Mouse (Mus musculus) midbrain, embryonic 11.5 days (tissue): ENCODE data around the gene Tmem161a. TPM values are rescaled to one million over a fixed set of nuclear protein-coding genes. Genes with fewer than 3 reads are reported as not detected.
A peak's percentile ranks its signal among the peaks of the same experiment; 100 is the strongest.

Experiments
- ATAC-seq: fragments of 200-750 bp; cut with Nextera tagmentation; 2 replicates; pipeline ENCODE4 v1.8.0; 2017; ENCODE audit warnings: moderate TSS enrichment, moderate library complexity; ENCODE audit not compliant: low FRiP score
- DNase-seq: peaks from one replicate; pipeline ENCODE4 v3.0.0; 2015; ENCODE audit warnings: low spot score; ENCODE audit errors: missing footprints
- H3K27ac ChIP-seq: fragments of 300-500 bp; sonication (generic); 2 replicates; pipeline ENCODE4 v1.5.1; 2014; ENCODE audit warnings: low read depth, low read length
- H3K27me3 ChIP-seq: fragments of 300-500 bp; sonication (generic); 2 replicates; pipeline ENCODE4 v1.6.1; 2014; ENCODE audit warnings: mild to moderate bottlenecking, low read length, moderate library complexity, mixed read lengths; ENCODE audit not compliant: control insufficient read depth, insufficient read depth
- H3K36me3 ChIP-seq: fragments of 300-500 bp; sonication (generic); 2 replicates; pipeline ENCODE4 v1.6.1; 2014; ENCODE audit warnings: mild to moderate bottlenecking, low read length, moderate library complexity, mixed read lengths; ENCODE audit not compliant: control insufficient read depth, insufficient read depth
- H3K4me1 ChIP-seq: fragments of 300-500 bp; sonication (generic); 2 replicates; pipeline ENCODE4 v1.6.1; 2014; ENCODE audit warnings: low read length; ENCODE audit not compliant: control insufficient read depth, insufficient read depth
- H3K4me2 ChIP-seq: fragments of 300-500 bp; sonication (generic); 2 replicates; pipeline ENCODE4 v1.6.1; 2014; ENCODE audit warnings: mild to moderate bottlenecking, moderate library complexity
- H3K4me3 ChIP-seq: fragments of 300-500 bp; sonication (generic); 2 replicates; pipeline ENCODE4 v1.5.1; 2014; ENCODE audit warnings: low read depth, low read length
- H3K9ac ChIP-seq: fragments of 300-500 bp; sonication (generic); 2 replicates; pipeline ENCODE4 v1.6.1; 2014; ENCODE audit warnings: low read length
- H3K9me3 ChIP-seq: fragments of 300-500 bp; sonication (generic); 2 replicates; pipeline ENCODE4 v1.6.1; 2016; ENCODE audit warnings: low read length; ENCODE audit not compliant: control insufficient read depth
- WGBS: fragments of 180-500 bp; shearing (Covaris S2); extraction: QIAGEN DNeasy Blood & Tissue Kit; methylation state at CpG from one replicate; pipeline ENCODE4 v1.1.7; 2014; 5-methylcytosine and 5-hydroxymethylcytosine counted together
- polyA plus RNA-seq: library from polyadenylated mRNA; unstranded; fragments of >200 nt; fragmentation: Nextera tagmentation; extraction: Ambion mirVana; gene quantifications from 2 replicates; pipeline ENCODE4 v1.2.1, GENCODE M21; 2014

The Tmem161a gene
- 28.6 and 33.3 TPM in 2 replicates for polyA plus RNA-seq

GRCm38 (mm10) chr8:70172043-70172681, at the start of gene Tmem161a:
Tmem161a (plus strand) TSS chr8:70172356.
- DNase-seq = peak; percentile 98
- H3K4me2 ChIP-seq = peak within 1 kb of the TSS; percentile 52
- no peaks in the 10 kb centered on the region for H3K9me3 ChIP-seq
- H3K27me3 ChIP-seq = no peaks in the 10 kb centered on the region
- peak; percentile 97 for ATAC-seq
- H3K27ac ChIP-seq = no peak within 1 kb of the TSS
- 2% methylated on average over 27 of the region's 27 CpGs for WGBS
- peaks cover 10% of the 10 kb centered on the region; the same call in 1 of the 2 replicates for H3K4me1 ChIP-seq
- peak within 1 kb of the TSS; percentile 70 for H3K9ac ChIP-seq
- H3K4me3 ChIP-seq = peak within 1 kb of the TSS; percentile 72
- H3K36me3 ChIP-seq = peaks cover 3% of the 10 kb centered on the region; the same call in 1 of the 2 replicates

- Histone ChIP-seq H3K36me3 (no peaks in the 10 kb centered on the region), H3K4me2 (no peak overlapping the region), H3K27ac (no peak overlapping the region), H3K27me3 (no peaks in the 10 kb centered on the region), H3K4me3 (no peak overlapping the region), H3K4me1 (peaks cover 9% of the 10 kb centered on the region; the same call in 1 of the 2 replicates), H3K9ac (no peak overlapping the region), H3K9me3 (no peaks in the 10 kb centered on the region)
- ATAC-seq (no peak), DNase-seq (peak; percentile 28)
- WGBS = 51% methylated on average over 2 of the region's 2 CpGs
These were observed 49.3 kb upstream of the Tmem161a start for GRCm38 (mm10) chr8:70122863-70123262.

- Histone ChIP-seq H3K9ac (no peak overlapping the region), H3K4me1 (no peaks in the 10 kb centered on the region), H3K27me3 (no peaks in the 10 kb centered on the region), H3K4me3 (no peak overlapping the region), H3K4me2 (no peak overlapping the region), H3K9me3 (no peaks in the 10 kb centered on the region), H3K36me3 (no peaks in the 10 kb centered on the region), H3K27ac (no peak overlapping the region)
- ATAC-seq (no peak), DNase-seq (peak; percentile 39)
- 67% methylated on average over 8 of the region's 8 CpGs for WGBS
These were observed 47.2 kb upstream of the Tmem161a start for GRCm38 (mm10) chr8:70124992-70125391.

GRCm38 (mm10) chr8:70128435-70128834, 43.7 kb upstream of the Tmem161a start:
- 79% methylated on average over 3 of the region's 3 CpGs for WGBS
- Histone ChIP-seq H3K4me3 (no peak overlapping the region), H3K27me3 (no peaks in the 10 kb centered on the region), H3K36me3 (no peaks in the 10 kb centered on the region), H3K9me3 (no peaks in the 10 kb centered on the region), H3K27ac (no peak overlapping the region), H3K9ac (no peak overlapping the region), H3K4me2 (no peak overlapping the region), H3K4me1 (peaks cover 4% of the 10 kb centered on the region)
- no peak for ATAC-seq
- DNase-seq = no peak

- DNase-seq (no peak), ATAC-seq (no peak)
- no peak overlapping the region for H3K27ac ChIP-seq
- H3K36me3 ChIP-seq = peaks cover 4% of the 10 kb centered on the region
- H3K4me3 ChIP-seq = no peak overlapping the region
- no peak overlapping the region for H3K9ac ChIP-seq
- H3K9me3 ChIP-seq = no peaks in the 10 kb centered on the region
- 74% methylated on average over 9 of the region's 9 CpGs for WGBS
- no peak overlapping the region for H3K4me2 ChIP-seq
- no peaks in the 10 kb centered on the region for H3K27me3 ChIP-seq
- H3K4me1 ChIP-seq = peaks cover 4% of the 10 kb centered on the region
These were observed 42.7 kb upstream of the Tmem161a start for GRCm38 (mm10) chr8:70129309-70129952.

GRCm38 (mm10) chr8:70130066-70130465, 42.1 kb upstream of the Tmem161a start:
- ATAC-seq = no peak
- H3K4me2 ChIP-seq = no peak overlapping the region
- 71% methylated on average over 3 of the region's 3 CpGs for WGBS

GRCm38 (mm10) chr8:70131166-70131883, 40.8 kb upstream of the Tmem161a start, which contains the start of gene Nr2c2ap:
Nr2c2ap (plus strand) TSS chr8:70131333.
- H3K27ac ChIP-seq = no peak within 1 kb of the TSS
- H3K4me2 ChIP-seq = peak within 1 kb of the TSS; percentile 68
- H3K27me3 ChIP-seq = no peaks in the 10 kb centered on the region
- peaks cover 4% of the 10 kb centered on the region for H3K4me1 ChIP-seq
- H3K36me3 ChIP-seq = peaks cover 4% of the 10 kb centered on the region
- peak within 1 kb of the TSS; percentile 76 for H3K9ac ChIP-seq
- peak within 1 kb of the TSS; percentile 69 for H3K4me3 ChIP-seq
- peak; percentile 90 for ATAC-seq
- H3K9me3 ChIP-seq = no peaks in the 10 kb centered on the region
- 1% methylated on average over 37 of the region's 37 CpGs for WGBS
- peak; percentile 98 for DNase-seq

More at GRCm38 (mm10) chr8:70130066-70130465, 42.1 kb upstream of the Tmem161a start:
- Histone ChIP-seq H3K4me1 (peaks cover 4% of the 10 kb centered on the region), H3K9me3 (no peaks in the 10 kb centered on the region), H3K4me3 (no peak overlapping the region), H3K27me3 (no peaks in the 10 kb centered on the region), H3K9ac (no peak overlapping the region), H3K36me3 (peaks cover 4% of the 10 kb centered on the region), H3K27ac (no peak overlapping the region)
- no peak for DNase-seq

GRCm38 (mm10) chr8:70134086-70134485, 38.1 kb upstream of the Tmem161a start:
- no peak overlapping the region for H3K4me2 ChIP-seq
- WGBS = 92% methylated on average over 5 of the region's 5 CpGs
- no peak overlapping the region for H3K9ac ChIP-seq
- DNase-seq (peak; percentile 14), ATAC-seq (no peak)
- peaks cover 4% of the 10 kb centered on the region for H3K36me3 ChIP-seq
- no peaks in the 10 kb centered on the region for H3K27me3 ChIP-seq
- no peak overlapping the region for H3K4me3 ChIP-seq
- no peak overlapping the region for H3K27ac ChIP-seq
- peaks cover 12% of the 10 kb centered on the region for H3K4me1 ChIP-seq
- H3K9me3 ChIP-seq = no peaks in the 10 kb centered on the region

GRCm38 (mm10) chr8:70134931-70135330, 37.2 kb upstream of the Tmem161a start:
- H3K27ac ChIP-seq = no peak overlapping the region
- peaks cover 4% of the 10 kb centered on the region for H3K36me3 ChIP-seq
- H3K9me3 ChIP-seq = no peaks in the 10 kb centered on the region
- no peaks in the 10 kb centered on the region for H3K27me3 ChIP-seq
- ATAC-seq (no peak), DNase-seq (no peak)
- WGBS = 94% methylated on average over 9 of the region's 9 CpGs
- H3K4me3 ChIP-seq = no peak overlapping the region
- H3K4me2 ChIP-seq = no peak overlapping the region
- peaks cover 12% of the 10 kb centered on the region for H3K4me1 ChIP-seq
- H3K9ac ChIP-seq = no peak overlapping the region
